Mouse (Mus musculus) megakaryocyte-erythroid progenitor cell, adult 5 weeks (primary cell): ENCODE measurements around the gene Hoxd3. TPM values are rescaled to one million over a fixed set of nuclear protein-coding genes. Genes with fewer than 3 reads are reported as not detected.

Source experiments
- polyA plus RNA-seq: library from polyadenylated mRNA; stranded (reverse); fragments of >175 nt; gene quantifications from 2 replicates; pipeline ENCODE4 v1.2.3, GENCODE M21; 2012

Hoxd3 gene
- 0.04 TPM in 1 of 2 replicates, not detected in the other for polyA plus RNA-seq

GRCm38 (mm10) chr2:74711721-74712621, at the start of gene Hoxd3, which contains the start of gene Hoxd4:
Hoxd3 (plus strand) TSS chr2:74711927.
Hoxd4 (plus strand) TSS chr2:74711929.

DNA sequence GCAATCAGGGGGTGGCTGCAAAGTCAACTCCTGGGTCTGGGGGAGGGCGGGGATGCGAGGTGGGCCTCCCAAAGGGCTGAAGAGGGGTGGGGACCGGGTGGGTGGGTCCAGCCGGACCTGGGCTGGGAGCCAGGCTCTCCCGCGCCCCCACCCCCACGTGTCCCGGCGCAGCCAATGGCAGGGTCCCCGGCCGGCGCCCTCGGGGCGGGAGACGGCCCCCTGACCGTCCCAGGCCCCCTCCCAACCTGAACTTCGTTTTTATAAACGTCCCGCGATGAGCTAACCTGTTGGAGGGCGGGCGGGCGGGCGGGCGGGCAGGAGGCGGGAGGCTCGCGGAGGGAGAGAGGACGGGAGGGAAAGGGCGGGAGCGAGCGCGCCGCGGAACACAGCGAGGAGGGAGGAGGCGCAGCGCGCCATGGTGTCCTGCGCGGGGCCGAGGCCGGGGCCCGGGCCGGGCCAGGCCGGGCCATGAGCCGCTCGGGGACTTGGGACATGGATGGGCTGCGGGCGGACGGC, 43.8 kb upstream of the Hoxd3 start, which contains the start of gene Hoxd13:
Hoxd13 (plus strand) TSS at position 469 of the 516 bp plus-strand sequence.

DNA sequence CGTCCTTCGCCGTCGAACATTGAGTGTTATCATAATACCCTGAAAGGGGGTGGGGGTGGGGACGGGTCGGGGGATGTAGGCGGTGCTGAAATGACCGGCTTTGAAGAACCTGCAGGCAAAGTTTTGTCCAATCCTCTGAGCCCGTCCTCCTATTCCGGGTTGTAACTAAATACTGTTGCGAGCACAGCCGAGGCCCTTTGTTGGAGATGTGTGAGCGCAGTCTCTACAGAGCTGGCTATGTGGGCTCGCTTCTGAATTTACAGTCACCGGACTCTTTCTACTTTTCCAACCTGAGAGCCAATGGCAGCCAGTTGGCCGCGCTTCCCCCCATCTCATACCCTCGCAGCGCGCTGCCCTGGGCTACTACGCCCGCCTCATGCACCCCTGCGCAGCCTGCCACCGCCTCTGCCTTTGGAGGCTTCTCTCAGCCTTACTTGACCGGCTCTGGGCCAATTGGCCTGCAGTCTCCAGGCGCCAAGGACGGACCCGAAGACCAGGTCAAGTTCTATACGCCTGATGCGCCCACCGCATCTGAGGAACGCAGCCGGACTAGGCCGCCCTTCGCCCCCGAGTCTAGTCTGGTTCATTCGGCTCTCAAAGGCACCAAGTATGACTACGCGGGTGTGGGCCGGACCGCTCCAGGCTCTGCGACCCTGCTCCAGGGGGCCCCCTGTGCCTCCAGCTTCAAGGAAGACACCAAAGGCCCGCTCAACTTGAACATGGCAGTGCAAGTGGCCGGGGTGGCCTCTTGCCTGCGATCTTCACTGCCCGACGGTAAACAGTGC, 36.7 kb upstream of the Hoxd3 start, which contains the start of gene Hoxd12:
Hoxd12 (plus strand) TSS at position 133 of the 785 bp plus-strand sequence.

GRCm38 (mm10) chr2:74678891-74679595, 32.7 kb upstream of the Hoxd3 start, which contains the start of gene Hoxd11:
Hoxd11 (plus strand) TSS chr2:74679557.

GRCm38 (mm10) chr2:74691022-74691951, 20.4 kb upstream of the Hoxd3 start, which contains the start of gene Hoxd10:
Hoxd10 (plus strand) TSS chr2:74691924.

GRCm38 (mm10) chr2:74697567-74698121, 14.1 kb upstream of the Hoxd3 start, which contains the start of gene Hoxd9:
Hoxd9 (plus strand) TSS chr2:74697727.

GRCm38 (mm10) chr2:74704393-74704998, 7.2 kb upstream of the Hoxd3 start, which contains the start of gene Hoxd8:
Hoxd8 (plus strand) TSS chr2:74704615.

GRCm38 (mm10) chr2:74726551-74726950, 14.8 kb downstream of the Hoxd3 start, which contains the start of gene Gm28230:
Gm28230 (plus strand) TSS chr2:74726728.

GRCm38 (mm10) chr2:74762522-74763244, 51.0 kb downstream of the Hoxd3 start, which contains the start of gene Hoxd1:
Hoxd1 (plus strand) TSS chr2:74762980.

Other genes starting within 250 kb of the Hoxd3 start
- 8.6 and 9.0 TPM in 2 replicates for gene Lnpk, start 132.5 kb upstream of the Hoxd3 start, polyA plus RNA-seq
- gene Evx2, start 52.4 kb upstream of the Hoxd3 start, polyA plus RNA-seq, result not detected in 2 replicates
- gene Hoxd13, start 43.6 kb upstream of the Hoxd3 start, polyA plus RNA-seq, result not detected in 2 replicates
- not detected in 2 replicates for gene Hoxd12, start 36.9 kb upstream of the Hoxd3 start, polyA plus RNA-seq
- gene Hoxd11, start 32.4 kb upstream of the Hoxd3 start, polyA plus RNA-seq, result not detected in 2 replicates
- not detected in 2 replicates for gene Hoxd10, start 20.0 kb upstream of the Hoxd3 start, polyA plus RNA-seq
- not detected in 2 replicates for gene Hoxd9, start 14.2 kb upstream of the Hoxd3 start, polyA plus RNA-seq
- 0.04 TPM in 1 of 2 replicates, not detected in the other for gene Hoxd8, start 7.3 kb upstream of the Hoxd3 start, polyA plus RNA-seq
- not detected in 2 replicates for gene Hoxd4, start within 50 bp of the Hoxd3 start, polyA plus RNA-seq
- not detected in 2 replicates for gene Gm28230, start 14.8 kb downstream of the Hoxd3 start, polyA plus RNA-seq
- 0.20 TPM in 1 of 2 replicates, not detected in the other for gene Hoxd1, start 51.1 kb downstream of the Hoxd3 start, polyA plus RNA-seq
- gene Mtx2, start 113.9 kb downstream of the Hoxd3 start, polyA plus RNA-seq, result 25.9 and 26.5 TPM in 2 replicates